Comparison of ENCODE assay signal across 8 mouse cellular contexts in the genomic region with DNA sequence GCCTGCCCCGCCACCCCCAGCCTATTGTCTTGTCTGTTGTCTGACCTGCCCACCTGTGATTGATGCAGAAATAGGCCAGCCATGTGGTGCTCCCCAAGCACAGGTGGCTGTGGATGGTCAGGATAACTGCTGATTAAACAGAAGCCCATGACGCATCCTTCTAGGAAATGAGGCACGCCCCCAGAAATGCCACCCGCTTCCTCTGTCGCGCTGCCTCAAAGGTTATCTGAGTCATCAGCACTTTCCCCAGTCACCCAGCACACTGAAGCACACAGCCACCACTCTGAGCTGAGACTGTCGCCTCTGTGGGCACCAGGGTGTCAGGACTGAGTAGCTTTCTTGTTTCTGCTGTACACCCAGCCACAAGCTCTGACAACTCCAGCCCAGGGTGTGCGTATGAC. TPM values are rescaled to one million over a fixed set of nuclear protein-coding genes. Genes with fewer than 3 reads are reported as not detected.
DNase-seq lines count a peak whose midpoint lies in the region; ATAC-seq lines count a peak whose summit lies in the region.

No protein-coding gene starts in this region.

- H3K9ac ChIP-seq in forebrain, embryonic 11.5 days (ENCODE audit: low read length) = no peak overlapping the region; the same call in 1 of the 2 replicates
- H3K9ac ChIP-seq in forebrain, embryonic 14.5 days (ENCODE audit: low read length) = no peak overlapping the region
- H3K9ac ChIP-seq in intestine, embryonic 14.5 days (ENCODE audit: low read length) = no peak overlapping the region
- H3K9ac ChIP-seq in liver, embryonic 12.5 days = peak overlapping the region; percentile 69

- WGBS in forebrain, embryonic 11.5 days = 92% methylated on average over 8 of the region's 8 CpGs
- 93% methylated on average over 8 of the region's 8 CpGs for WGBS in forebrain, embryonic 14.5 days
- 59% methylated on average over 8 of the region's 8 CpGs for WGBS in intestine, embryonic 14.5 days
- WGBS in liver, embryonic 12.5 days (ENCODE audit: insufficient replicate concordance) = 7% methylated on average over 8 of the region's 8 CpGs

- 0 out of 2 replicates have a peak overlapping the region, but pooled peaks have one; percentile 41 for H3K27ac ChIP-seq in forebrain, embryonic 11.5 days (ENCODE audit: low read depth, low read length)
- H3K27ac ChIP-seq in forebrain, embryonic 14.5 days (ENCODE audit: low read depth, low read length) = no peak overlapping the region
- H3K27ac ChIP-seq in intestine, embryonic 14.5 days (ENCODE audit: low read depth) = no peak overlapping the region
- peak overlapping the region; percentile 89 for H3K27ac ChIP-seq in liver, embryonic 12.5 days

- no peaks in the 10 kb centered on the region for H3K9me3 ChIP-seq in forebrain, embryonic 11.5 days (ENCODE audit: control insufficient read depth, low read length)
- no peaks in the 10 kb centered on the region for H3K9me3 ChIP-seq in forebrain, embryonic 14.5 days (replicated peaks; ENCODE audit: control insufficient read depth, low read length)
- H3K9me3 ChIP-seq in intestine, embryonic 14.5 days (ENCODE audit: control insufficient read depth, low read length) = no peaks in the 10 kb centered on the region
- no peaks in the 10 kb centered on the region for H3K9me3 ChIP-seq in liver, embryonic 12.5 days (replicated peaks)

- DNase-seq in forebrain, embryonic 11.5 days (ENCODE audit: low spot score) = no peak
- DNase-seq in forebrain, embryonic 14.5 days (ENCODE audit: low spot score) = no peak
- peak; percentile 48 to 58 for DNase-seq in B cell, adult 2 months
- peak; percentile 84 for DNase-seq in c-Kit-positive CD71-negative TER-119-negative erythroid progenitor cells, embryonic 14.5 days (ENCODE audit: low read depth)
- no peak for DNase-seq in intestine, embryonic 14.5 days (ENCODE audit: low spot score)
- DNase-seq in right cerebral cortex, adult 2 months (ENCODE audit: low spot score in 2 of 2) = peak; percentile 77 to 82
- no peak for DNase-seq in adipocyte (ENCODE audit: low spot score)

- H3K4me3 ChIP-seq in forebrain, embryonic 11.5 days (ENCODE audit: low read depth, low read length) = no peak overlapping the region
- H3K4me3 ChIP-seq in forebrain, embryonic 14.5 days (ENCODE audit: low read depth, low read length) = no peak overlapping the region
- H3K4me3 ChIP-seq in intestine, embryonic 14.5 days (ENCODE audit: low read depth, low read length) = no peak overlapping the region
- H3K4me3 ChIP-seq in liver, embryonic 12.5 days = peak overlapping the region; percentile 23

- ATAC-seq in forebrain, embryonic 11.5 days (replicated peaks; ENCODE audit: low FRiP score) = 0 out of 2 replicates have a peak, but pooled peaks have one; percentile 19
- no peak for ATAC-seq in forebrain, embryonic 14.5 days
- peak; percentile 41; the same call in 1 of the 2 replicates for ATAC-seq in intestine, embryonic 14.5 days (replicated peaks; ENCODE audit: low FRiP score, low TSS enrichment, low read depth)
- ATAC-seq in liver, embryonic 12.5 days = peak; percentile 84

- H3K4me2 ChIP-seq in forebrain, embryonic 11.5 days (ENCODE audit: low read depth, low read length, severe bottlenecking) = no peak overlapping the region
- H3K4me2 ChIP-seq in forebrain, embryonic 14.5 days (ENCODE audit: low read length) = no peak overlapping the region
- no peak overlapping the region for H3K4me2 ChIP-seq in intestine, embryonic 14.5 days (ENCODE audit: low read length)
- peak overlapping the region; percentile 62 for H3K4me2 ChIP-seq in liver, embryonic 12.5 days

- H3K4me1 ChIP-seq in forebrain, embryonic 11.5 days (replicated peaks; ENCODE audit: control insufficient read depth, insufficient read depth, low read length) = peaks cover 26% of the 10 kb centered on the region; the same call in 1 of the 2 replicates
- H3K4me1 ChIP-seq in forebrain, embryonic 14.5 days (ENCODE audit: control insufficient read depth, insufficient read depth, low read length) = peaks cover 37% of the 10 kb centered on the region
- peaks cover 44% of the 10 kb centered on the region for H3K4me1 ChIP-seq in intestine, embryonic 14.5 days (replicated peaks; ENCODE audit: control insufficient read depth, insufficient read depth, low read length)
- H3K4me1 ChIP-seq in liver, embryonic 12.5 days = peaks cover 92% of the 10 kb centered on the region

- H3K27me3 ChIP-seq in forebrain, embryonic 11.5 days (ENCODE audit: control insufficient read depth, insufficient read depth, low read length) = no peaks in the 10 kb centered on the region
- H3K27me3 ChIP-seq in forebrain, embryonic 14.5 days (replicated peaks; ENCODE audit: control insufficient read depth, insufficient read depth, low read length) = no peaks in the 10 kb centered on the region
- no peaks in the 10 kb centered on the region for H3K27me3 ChIP-seq in intestine, embryonic 14.5 days (replicated peaks; ENCODE audit: control insufficient read depth, insufficient read depth, low read length)
- 0 out of 2 replicates have a peak, but pooled peaks cover 7% of the 10 kb centered on the region for H3K27me3 ChIP-seq in liver, embryonic 12.5 days (replicated peaks)

- H3K36me3 ChIP-seq in forebrain, embryonic 11.5 days (ENCODE audit: control insufficient read depth, insufficient read depth, low read length) = no peaks in the 10 kb centered on the region
- H3K36me3 ChIP-seq in forebrain, embryonic 14.5 days (ENCODE audit: control insufficient read depth, insufficient read depth, low read length) = no peaks in the 10 kb centered on the region
- no peaks in the 10 kb centered on the region for H3K36me3 ChIP-seq in intestine, embryonic 14.5 days (ENCODE audit: control insufficient read depth, insufficient read depth, low read length)
- H3K36me3 ChIP-seq in liver, embryonic 12.5 days = no peaks in the 10 kb centered on the region

RNA-seq across cellular contexts. Expression of gene Nek6, which starts 24.9 kb away (rescaled TPM):
- 138 and 150 TPM in 2 replicates for polyA plus RNA-seq in forebrain, embryonic 11.5 days (2014; fragmentation: Nextera tagmentation; extraction: Ambion mirVana)
- 95.1 and 96.7 TPM in 2 replicates for polyA plus RNA-seq in forebrain, embryonic 14.5 days (2014; fragmentation: Nextera tagmentation; extraction: Ambion mirVana)
- 111 and 115 TPM in 2 replicates for polyA plus RNA-seq in intestine, embryonic 14.5 days (2014; fragmentation: Nextera tagmentation; extraction: Ambion mirVana)
- polyA plus RNA-seq in liver, embryonic 12.5 days (2016; fragmentation: Nextera tagmentation; extraction: Ambion mirVana) = 42.7 and 45.7 TPM in 2 replicates

Comparison
In these comparisons a context has a peak if more than half of its experiments do, and no peak if none do; other contexts are left out.
1. H3K27ac ChIP-seq: peak in forebrain, embryonic 11.5 days (single experiment) and liver, embryonic 12.5 days (single experiment); none in forebrain, embryonic 14.5 days (single experiment) and intestine, embryonic 14.5 days (single experiment).
2. DNase-seq: peak in B cell, adult 2 months (2 of 2), c-Kit-positive CD71-negative TER-119-negative erythroid progenitor cells, embryonic 14.5 days (single experiment) and right cerebral cortex, adult 2 months (2 of 2); none in forebrain, embryonic 11.5 days (single experiment), forebrain, embryonic 14.5 days (single experiment), intestine, embryonic 14.5 days (single experiment) and adipocyte (single experiment).